Mouse (Mus musculus) embryonic facial prominence, embryonic 15.5 days (tissue): ENCODE measurements around the gene Mroh2a. TPM values are rescaled to one million over a fixed set of nuclear protein-coding genes. Genes with fewer than 3 reads are reported as not detected.
"Not testable (repeated sequence)": the region's sequence is repeated elsewhere in the genome, so short reads cannot be mapped to it uniquely, and the experiment has no call there.

ENCODE experiments used
- ATAC-seq: fragments of 200-750 bp; cut with Nextera tagmentation; 2 replicates; pipeline ENCODE4 v1.8.0; 2017; ENCODE audit warnings: low read depth, moderate TSS enrichment; ENCODE audit not compliant: insufficient number of reproducible peaks, low FRiP score, low TSS enrichment
- H3K27ac ChIP-seq: fragments of 300-500 bp; sonication (generic); replicated peaks from 2 replicates; pipeline ENCODE4 v1.5.1; 2015; ENCODE audit warnings: mild to moderate bottlenecking, inconsistent platforms
- H3K27me3 ChIP-seq: fragments of 300-500 bp; sonication (generic); 2 replicates; pipeline ENCODE4 v1.6.1; 2015; ENCODE audit warnings: inconsistent platforms
- H3K36me3 ChIP-seq: fragments of 300-500 bp; sonication (generic); 2 replicates; pipeline ENCODE4 v1.6.1; 2015; ENCODE audit warnings: mild to moderate bottlenecking, inconsistent platforms
- H3K4me1 ChIP-seq: fragments of 300-500 bp; sonication (generic); 2 replicates; pipeline ENCODE4 v1.6.1; 2015; ENCODE audit warnings: inconsistent platforms
- H3K4me2 ChIP-seq: fragments of 300-500 bp; sonication (generic); replicated peaks from 2 replicates; pipeline ENCODE4 v1.6.1; 2015; ENCODE audit warnings: mild to moderate bottlenecking, inconsistent platforms
- H3K4me3 ChIP-seq: fragments of 300-500 bp; sonication (generic); replicated peaks from 2 replicates; pipeline ENCODE4 v1.5.1; 2015; ENCODE audit warnings: mild to moderate bottlenecking, inconsistent platforms
- H3K9ac ChIP-seq: fragments of 300-500 bp; sonication (generic); 2 replicates; pipeline ENCODE4 v1.6.1; 2015; ENCODE audit warnings: inconsistent platforms
- H3K9me3 ChIP-seq: fragments of 300-500 bp; sonication (generic); replicated peaks from 2 replicates; pipeline ENCODE4 v1.6.1; 2016; ENCODE audit warnings: inconsistent platforms
- WGBS: fragments of 180-500 bp; shearing (Covaris S2); methylation state at CpG from one replicate; pipeline ENCODE4 v1.1.7; 2015; 5-methylcytosine and 5-hydroxymethylcytosine counted together
- polyA plus RNA-seq: library from polyadenylated mRNA; unstranded; fragments of >200 nt; fragmentation: Nextera tagmentation; extraction: Ambion mirVana; gene quantifications from 2 replicates; pipeline ENCODE4 v1.2.1, GENCODE M21; 2015

Gene Mroh2a
- polyA plus RNA-seq, 1 experiment from 2014 or later, result 1.4 TPM

DNA sequence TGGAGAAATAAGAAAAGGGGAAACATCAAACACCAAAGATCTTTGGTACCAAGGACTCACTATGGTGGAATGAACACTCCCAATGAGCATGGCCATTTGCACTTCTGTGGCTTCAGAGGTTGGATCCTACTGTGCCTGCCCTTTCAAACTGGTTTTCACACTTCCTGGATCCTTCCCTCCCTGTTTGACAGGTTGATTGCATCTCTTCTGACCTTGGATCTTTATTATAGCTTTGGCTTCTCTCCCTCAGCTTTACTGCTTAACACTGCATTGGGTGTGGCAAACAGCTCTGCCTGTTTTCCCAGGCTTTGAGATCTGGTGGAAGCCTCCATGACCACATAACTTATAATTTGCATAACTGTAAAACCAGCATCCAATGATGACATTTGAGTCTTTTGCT is 6.5 kb upstream of the Mroh2a start:
- Histone ChIP-seq H3K4me1 (no peaks in the 10 kb centered on the region), H3K4me3 (no peak overlapping the region), H3K9ac (no peak overlapping the region), H3K27me3 (no peaks in the 10 kb centered on the region), H3K4me2 (no peak overlapping the region), H3K9me3 (peaks cover 17% of the 10 kb centered on the region), H3K36me3 (no peaks in the 10 kb centered on the region), H3K27ac (no peak overlapping the region)
- ATAC-seq, result no peak

DNA sequence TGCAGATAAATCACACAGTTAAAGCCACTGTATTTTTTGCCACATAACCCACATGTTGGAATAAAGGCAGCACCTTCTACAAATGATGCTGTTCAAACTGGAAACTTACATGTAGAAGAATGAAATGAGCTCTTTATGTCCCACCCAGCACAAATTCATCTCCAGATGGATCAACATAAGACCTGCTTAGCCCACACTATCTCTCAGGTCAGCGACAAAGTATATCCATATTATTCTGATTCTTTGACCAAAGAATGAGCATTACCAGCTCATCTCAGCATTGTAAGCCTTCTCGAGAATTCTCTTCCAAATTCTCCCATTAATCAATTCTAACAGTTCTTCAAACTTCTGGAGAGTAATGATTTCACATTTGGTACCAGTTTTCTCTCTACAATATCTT is 4.6 kb upstream of the Mroh2a start:
- Histone ChIP-seq H3K27ac (no peak overlapping the region), H3K9ac (no peak overlapping the region), H3K9me3 (peaks cover 23% of the 10 kb centered on the region), H3K4me1 (no peaks in the 10 kb centered on the region), H3K27me3 (no peaks in the 10 kb centered on the region), H3K36me3 (no peaks in the 10 kb centered on the region), H3K4me3 (no peak overlapping the region), H3K4me2 (no peak overlapping the region)
- ATAC-seq, result no peak
- 44% methylated on average over 2 of the region's 2 CpGs for WGBS

DNA sequence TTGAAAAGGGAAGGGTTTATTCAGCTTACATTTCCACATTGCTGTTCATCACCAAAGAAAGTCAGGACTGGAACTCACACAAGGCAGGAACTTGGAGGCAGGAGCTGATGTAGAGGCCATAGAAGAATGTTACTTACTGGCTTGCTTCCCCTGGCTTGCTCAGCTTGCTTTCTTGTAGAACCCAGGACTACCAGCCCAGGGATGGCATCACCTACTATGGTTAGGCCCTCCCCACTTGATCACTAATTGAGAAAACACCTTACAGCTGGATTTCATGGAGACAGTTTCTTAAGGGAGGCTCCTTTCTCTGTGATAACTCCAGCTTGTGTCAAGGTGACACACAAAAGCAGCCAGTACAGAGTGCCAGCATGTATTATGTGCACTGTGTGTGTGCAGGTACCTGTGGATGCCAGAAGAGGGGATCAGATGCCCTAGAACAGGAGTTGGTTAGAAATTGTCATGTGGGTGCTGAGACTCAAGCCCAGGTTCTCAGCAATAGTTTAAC is 3.7 kb upstream of the Mroh2a start:
- not testable (repeated sequence) for H3K4me1 ChIP-seq, H3K4me3 ChIP-seq, H3K36me3 ChIP-seq, ATAC-seq, H3K27me3 ChIP-seq, H3K27ac ChIP-seq, H3K9ac ChIP-seq, H3K4me2 ChIP-seq
- peaks cover 25% of the 10 kb centered on the region for H3K9me3 ChIP-seq

DNA sequence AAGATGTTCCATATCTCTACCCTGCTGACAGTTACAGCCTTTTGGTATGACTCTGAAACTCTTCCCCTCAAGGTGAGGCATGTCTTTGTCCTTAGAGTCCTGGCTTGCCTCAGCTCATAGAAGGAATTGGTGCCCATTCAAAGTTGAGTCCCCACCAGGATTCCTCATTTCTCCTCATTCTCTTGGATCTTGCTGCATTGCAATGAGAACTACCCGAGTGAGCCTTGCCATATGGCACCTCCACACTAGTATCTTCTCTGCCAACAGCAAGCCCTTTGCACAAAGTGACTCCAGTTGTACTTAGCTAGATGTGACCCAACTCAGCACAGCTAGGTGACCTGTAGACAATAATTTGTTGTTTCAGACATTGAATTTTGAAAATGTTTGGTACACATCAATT is 3.2 kb upstream of the Mroh2a start:
- ATAC-seq, result no peak

DNA sequence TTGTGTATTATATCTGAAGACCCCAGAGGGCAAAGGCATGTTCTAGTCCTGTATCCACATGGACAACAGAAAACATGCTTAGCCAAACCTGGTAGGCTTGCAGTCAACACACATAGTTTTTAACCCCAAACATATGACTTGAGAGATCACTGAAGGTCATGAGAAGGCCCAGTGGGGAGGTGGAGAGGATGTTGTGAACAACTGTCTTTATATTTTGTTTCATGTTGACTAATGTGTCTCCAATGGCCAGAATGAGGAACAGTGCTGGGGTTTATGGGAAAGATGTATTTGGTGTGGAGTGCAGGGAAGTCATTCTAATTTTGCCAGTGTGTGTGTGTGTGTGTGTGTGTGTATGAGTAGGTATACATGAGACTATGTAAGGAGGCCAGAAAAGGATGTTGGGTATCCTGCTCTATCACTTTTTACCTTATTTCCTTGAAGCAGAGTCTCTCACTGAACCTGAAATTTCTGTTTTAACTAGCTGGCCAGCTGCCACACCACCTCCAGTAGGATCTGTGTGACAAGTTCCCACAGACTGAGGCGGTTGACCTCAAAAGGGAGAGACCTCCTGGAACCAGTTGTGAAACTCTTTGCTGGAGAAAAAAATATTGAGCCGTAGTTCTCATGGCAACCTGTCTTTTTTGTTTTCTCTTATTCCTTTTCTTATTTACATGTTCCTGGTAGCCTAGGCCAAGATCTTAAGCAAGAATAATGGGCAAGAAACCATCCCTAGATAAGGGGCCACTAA is 2.6 kb upstream of the Mroh2a start:
- WGBS, result 66% methylated on average over 2 of the region's 2 CpGs
- Histone ChIP-seq H3K4me3 (no peak overlapping the region), H3K4me1 (no peaks in the 10 kb centered on the region), H3K4me2 (no peak overlapping the region), H3K9ac (no peak overlapping the region), H3K9me3 (peaks cover 34% of the 10 kb centered on the region), H3K27ac (no peak overlapping the region), H3K36me3 (no peaks in the 10 kb centered on the region), H3K27me3 (no peaks in the 10 kb centered on the region)
- no peak for ATAC-seq

More for the DNA sequence above, 3.2 kb upstream of the Mroh2a start:
- 48% methylated on average over 1 of the region's 1 CpGs for WGBS
- Histone ChIP-seq H3K4me1 (no peaks in the 10 kb centered on the region), H3K27me3 (no peaks in the 10 kb centered on the region), H3K9me3 (peaks cover 30% of the 10 kb centered on the region), H3K9ac (no peak overlapping the region), H3K4me2 (no peak overlapping the region), H3K4me3 (no peak overlapping the region), H3K36me3 (no peaks in the 10 kb centered on the region), H3K27ac (no peak overlapping the region)

DNA sequence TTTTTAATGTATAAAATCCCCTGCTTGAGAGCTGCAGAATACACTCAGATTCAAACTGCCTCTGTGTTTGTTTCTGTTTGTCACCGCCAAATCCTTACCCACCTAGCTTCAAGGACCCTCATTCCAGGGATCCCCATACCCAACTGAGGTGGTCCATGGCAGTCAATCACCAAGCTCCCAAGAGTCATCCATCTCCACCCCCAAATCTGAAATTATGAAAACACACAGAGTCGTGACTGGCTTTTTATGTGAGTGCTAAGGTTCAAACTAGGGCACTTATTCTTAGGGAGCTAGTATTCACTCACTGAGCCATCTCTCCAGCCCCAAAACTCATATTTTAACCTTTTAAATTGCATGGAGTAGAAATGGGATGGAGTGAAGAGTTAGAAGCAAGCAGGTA is 1.5 kb upstream of the Mroh2a start:
- not testable (repeated sequence) for H3K4me1 ChIP-seq, ATAC-seq, H3K27me3 ChIP-seq, H3K27ac ChIP-seq, H3K4me3 ChIP-seq, H3K9ac ChIP-seq, H3K36me3 ChIP-seq, H3K4me2 ChIP-seq
- 31% methylated on average over 2 of the region's 2 CpGs for WGBS
- H3K9me3 ChIP-seq, result peaks cover 44% of the 10 kb centered on the region

DNA sequence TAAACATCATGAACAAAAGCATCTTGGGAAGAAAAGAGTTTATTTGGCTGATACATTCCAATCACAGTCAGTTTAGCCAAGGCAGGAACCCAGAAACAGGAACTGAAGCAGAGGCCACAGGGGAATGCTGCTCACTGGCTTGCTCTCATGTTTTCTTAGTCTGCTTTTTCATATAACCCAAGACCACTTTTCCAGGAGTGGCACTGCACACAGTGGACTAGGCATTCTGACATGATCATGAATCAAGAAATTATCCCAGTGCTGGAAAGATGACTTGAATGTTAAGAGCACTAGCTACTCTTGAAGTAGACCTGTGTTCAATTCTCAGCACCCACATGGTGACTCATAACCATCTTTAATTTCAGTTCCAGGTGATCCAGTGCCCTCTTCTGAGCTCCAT is 1.0 kb upstream of the Mroh2a start:
- no peaks in the 10 kb centered on the region for H3K4me1 ChIP-seq

DNA sequence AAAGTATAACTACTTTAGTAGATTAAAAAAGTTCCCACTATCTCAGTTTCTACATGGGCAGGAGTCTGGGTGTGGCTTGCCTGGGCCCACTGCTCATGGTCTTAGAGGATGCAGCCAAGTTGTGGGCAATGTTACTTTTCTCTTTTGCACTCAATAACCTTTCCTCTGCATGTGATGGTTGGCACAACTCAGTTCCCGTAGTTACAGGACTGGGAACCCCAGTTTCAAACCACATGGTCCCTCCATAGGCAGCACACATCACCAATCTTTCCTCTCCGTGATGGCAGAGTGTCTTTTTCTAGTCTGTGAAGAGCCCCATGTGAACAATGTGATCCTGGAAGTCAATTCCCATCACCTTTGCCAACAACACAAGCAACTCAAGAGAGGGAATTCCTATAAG is 696 bp downstream of the Mroh2a start:
- Histone ChIP-seq H3K27ac (no peak overlapping the region), H3K9me3 (peaks cover 65% of the 10 kb centered on the region), H3K36me3 (no peaks in the 10 kb centered on the region), H3K4me2 (no peak overlapping the region), H3K9ac (no peak overlapping the region), H3K27me3 (no peaks in the 10 kb centered on the region), H3K4me1 (no peaks in the 10 kb centered on the region), H3K4me3 (no peak overlapping the region)
- WGBS, result 58% methylated on average over 2 of the region's 2 CpGs
- ATAC-seq, result no peak

More for the DNA sequence above, 1.0 kb upstream of the Mroh2a start:
- Histone ChIP-seq H3K4me2 (no peak overlapping the region), H3K27ac (no peak overlapping the region), H3K4me3 (no peak overlapping the region), H3K9ac (no peak overlapping the region), H3K9me3 (peaks cover 48% of the 10 kb centered on the region), H3K36me3 (no peaks in the 10 kb centered on the region), H3K27me3 (no peaks in the 10 kb centered on the region)
- ATAC-seq, result no peak

DNA sequence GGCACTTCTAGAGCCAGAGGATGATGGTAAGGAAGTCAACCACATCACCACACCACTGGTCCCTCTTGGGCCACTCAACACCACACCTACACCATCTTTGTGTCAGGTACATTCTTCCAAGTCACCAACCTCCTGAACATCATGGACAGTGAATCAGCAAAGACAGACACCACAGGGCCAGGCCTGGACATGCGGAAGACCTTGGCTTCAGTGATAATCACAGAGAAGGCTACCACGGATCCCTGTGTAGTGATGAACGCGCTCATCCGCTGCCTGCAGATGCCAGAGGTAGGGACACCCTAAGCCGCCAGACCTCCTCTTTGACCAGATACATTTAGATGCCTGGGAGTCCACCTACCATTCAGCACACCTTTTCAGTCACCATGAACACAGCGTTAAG is 1.3 kb downstream of the Mroh2a start:
- H3K4me3 ChIP-seq, result no peak overlapping the region
- no peak overlapping the region for H3K9ac ChIP-seq
- no peak overlapping the region for H3K4me2 ChIP-seq
- no peak overlapping the region for H3K27ac ChIP-seq
- 68% methylated on average over 7 of the region's 7 CpGs for WGBS
- no peaks in the 10 kb centered on the region for H3K27me3 ChIP-seq
- peaks cover 71% of the 10 kb centered on the region for H3K9me3 ChIP-seq
- no peaks in the 10 kb centered on the region for H3K4me1 ChIP-seq
- no peak for ATAC-seq
- H3K36me3 ChIP-seq, result no peaks in the 10 kb centered on the region

DNA sequence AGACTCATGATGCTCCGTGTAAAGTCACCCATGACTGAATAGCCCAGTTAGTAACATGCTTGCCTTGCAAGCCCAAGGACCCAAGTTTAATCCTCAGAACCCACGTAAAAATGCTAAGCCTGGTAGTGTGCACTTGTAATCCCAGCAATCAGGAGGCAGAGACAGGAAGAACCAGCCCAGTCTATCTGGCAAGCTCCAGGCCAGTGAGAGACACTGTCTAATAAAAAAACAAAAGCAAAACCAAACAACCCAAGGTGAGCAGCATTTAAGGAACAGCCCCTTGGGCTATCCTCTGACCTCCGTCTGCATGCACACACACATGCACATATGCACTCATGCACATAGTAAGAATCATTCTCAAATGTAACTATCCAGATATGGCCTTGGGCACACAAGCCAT is 2.8 kb downstream of the Mroh2a start:
- Histone ChIP-seq H3K4me1 (no peaks in the 10 kb centered on the region), H3K27ac (no peak overlapping the region), H3K4me3 (no peak overlapping the region), H3K27me3 (no peaks in the 10 kb centered on the region), H3K9ac (no peak overlapping the region), H3K4me2 (no peak overlapping the region), H3K9me3 (peaks cover 78% of the 10 kb centered on the region), H3K36me3 (no peaks in the 10 kb centered on the region)
- ATAC-seq, result no peak
- WGBS, result 79% methylated on average over 3 of the region's 3 CpGs

DNA sequence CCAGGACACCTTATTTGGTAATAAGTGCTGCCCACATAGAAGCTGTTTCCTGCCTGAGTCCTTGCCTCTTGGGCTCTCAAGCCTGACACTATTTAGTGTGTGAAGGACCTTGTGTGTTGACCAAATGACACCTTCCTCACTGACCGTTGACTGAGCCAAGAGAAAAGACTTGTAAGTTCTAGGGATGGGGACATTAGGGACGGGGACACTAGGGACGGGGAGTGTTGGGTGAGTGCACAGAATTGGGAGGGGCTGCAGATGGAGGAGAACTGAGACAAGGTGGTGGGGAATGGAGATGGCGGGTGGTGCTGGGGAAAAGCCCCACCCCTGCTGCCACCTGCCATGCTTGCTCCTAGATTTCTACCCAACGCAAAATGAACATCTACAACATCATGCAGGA is 3.2 kb downstream of the Mroh2a start:
- Histone ChIP-seq H3K27me3 (no peaks in the 10 kb centered on the region), H3K9me3 (peaks cover 79% of the 10 kb centered on the region), H3K27ac (no peak overlapping the region), H3K4me2 (no peak overlapping the region), H3K36me3 (no peaks in the 10 kb centered on the region), H3K4me1 (no peaks in the 10 kb centered on the region), H3K4me3 (no peak overlapping the region), H3K9ac (no peak overlapping the region)
- 84% methylated on average over 5 of the region's 5 CpGs for whole genome bisulfite sequencing
- ATAC-seq, result no peak

DNA sequence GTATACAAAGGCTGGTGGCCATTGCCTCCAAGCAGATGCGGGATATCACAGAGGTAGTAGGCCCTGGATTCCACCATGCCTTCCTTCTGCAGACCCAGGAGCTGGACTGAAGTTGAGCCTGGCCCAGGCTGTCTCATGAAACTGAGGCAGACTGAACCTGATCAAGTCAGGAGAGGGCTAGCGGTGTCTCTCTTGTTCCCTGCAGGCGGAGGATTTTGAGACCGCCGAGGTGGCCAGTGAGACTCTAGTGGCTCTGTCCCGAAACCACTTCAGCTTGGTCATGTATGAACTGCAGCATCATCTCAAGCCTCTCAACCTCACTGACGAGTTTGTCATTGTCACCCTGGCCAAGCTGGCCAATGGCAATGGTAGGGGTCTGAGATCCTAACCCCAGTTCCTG is 3.6 kb downstream of the Mroh2a start:
- Histone ChIP-seq H3K27ac (no peak overlapping the region), H3K36me3 (no peaks in the 10 kb centered on the region), H3K4me3 (no peak overlapping the region), H3K9me3 (peaks cover 82% of the 10 kb centered on the region), H3K27me3 (no peaks in the 10 kb centered on the region), H3K9ac (no peak overlapping the region), H3K4me1 (no peaks in the 10 kb centered on the region), H3K4me2 (no peak overlapping the region)
- ATAC-seq, result no peak
- WGBS, result 69% methylated on average over 7 of the region's 7 CpGs
